Mouse (Mus musculus) embryonic facial prominence, embryonic 10.5 days (tissue): ENCODE results near the gene Pkd1l2. TPM values are rescaled to one million over a fixed set of nuclear protein-coding genes. Genes with fewer than 3 reads are reported as not detected.

Experiments used
- DNase-seq: peaks from one replicate; pipeline ENCODE4 v3.0.0-alpha.2; 2017; ENCODE audit warnings: low spot score
- H3K27ac ChIP-seq: fragments of 300-500 bp; sonication (generic); replicated peaks from 2 replicates; pipeline ENCODE4 v1.5.1; 2016; ENCODE audit warnings: mild to moderate bottlenecking
- H3K27me3 ChIP-seq: fragments of 300-500 bp; sonication (generic); replicated peaks from 2 replicates; pipeline ENCODE4 v1.6.1; 2016; ENCODE audit warnings: low read depth, mild to moderate bottlenecking; ENCODE audit not compliant: poor library complexity, severe bottlenecking
- H3K36me3 ChIP-seq: fragments of 300-500 bp; sonication (generic); replicated peaks from 2 replicates; pipeline ENCODE4 v1.6.1; 2016; ENCODE audit warnings: mild to moderate bottlenecking, moderate library complexity
- H3K4me1 ChIP-seq: fragments of 300-500 bp; sonication (generic); 2 replicates; pipeline ENCODE4 v1.6.1; 2016
- H3K4me3 ChIP-seq: fragments of 300-500 bp; sonication (generic); 2 replicates; pipeline ENCODE4 v1.5.1; 2016; ENCODE audit warnings: mild to moderate bottlenecking, moderate library complexity
- H3K9me3 ChIP-seq: fragments of 300-500 bp; sonication (generic); 2 replicates; pipeline ENCODE4 v1.6.1; 2016; ENCODE audit warnings: mild to moderate bottlenecking
- WGBS: fragments of 180-500 bp; shearing (Covaris S2); methylation state at CpG from one replicate; pipeline ENCODE4 v1.1.7; 2016; 5-methylcytosine and 5-hydroxymethylcytosine counted together
- polyA plus RNA-seq: library from polyadenylated mRNA; unstranded; fragments of >200 nt; fragmentation: Nextera tagmentation; extraction: Ambion mirVana; gene quantifications from 2 replicates; pipeline ENCODE4 v1.2.1, GENCODE M21; 2016

Pkd1l2 gene
- polyA plus RNA-seq, 1 experiment from 2014 or later, result not detected

GRCm38 (mm10) chr8:117051316-117051715, 30.9 kb downstream of the Pkd1l2 start:
- no peaks in the 10 kb centered on the region for H3K27me3 ChIP-seq
- peaks cover 2% of the 10 kb centered on the region for H3K4me1 ChIP-seq
- no peaks in the 10 kb centered on the region for H3K36me3 ChIP-seq
- no peak for DNase-seq
- H3K4me3 ChIP-seq, result no peak overlapping the region
- no peaks in the 10 kb centered on the region for H3K9me3 ChIP-seq
- 66% methylated on average over 9 of the region's 9 CpGs for WGBS
- no peak overlapping the region for H3K27ac ChIP-seq

- H3K27me3 ChIP-seq, result no peaks in the 10 kb centered on the region
- no peaks in the 10 kb centered on the region for H3K9me3 ChIP-seq
- H3K27ac ChIP-seq, result no peak overlapping the region; the same call in 1 of the 2 replicates
- 89% methylated on average over 9 of the region's 9 CpGs for WGBS
- H3K4me1 ChIP-seq, result no peaks in the 10 kb centered on the region
- no peaks in the 10 kb centered on the region for H3K36me3 ChIP-seq
- H3K4me3 ChIP-seq, result no peak overlapping the region
- DNase-seq, result no peak
Observed at GRCm38 (mm10) chr8:117050763-117051162, 31.5 kb downstream of the Pkd1l2 start.

GRCm38 (mm10) chr8:117049444-117049843, 32.8 kb downstream of the Pkd1l2 start:
- Histone ChIP-seq H3K36me3 (no peaks in the 10 kb centered on the region), H3K27me3 (no peaks in the 10 kb centered on the region), H3K9me3 (no peaks in the 10 kb centered on the region), H3K4me1 (no peaks in the 10 kb centered on the region), H3K27ac (no peak overlapping the region), H3K4me3 (no peak overlapping the region)
- DNase-seq, result no peak
- WGBS, result 62% methylated on average over 7 of the region's 7 CpGs

GRCm38 (mm10) chr8:117043584-117043983, 38.7 kb downstream of the Pkd1l2 start:
- Histone ChIP-seq H3K4me3 (no peak overlapping the region), H3K36me3 (no peaks in the 10 kb centered on the region), H3K27me3 (no peaks in the 10 kb centered on the region), H3K27ac (no peak overlapping the region), H3K9me3 (no peaks in the 10 kb centered on the region), H3K4me1 (no peaks in the 10 kb centered on the region)
- 85% methylated on average over 3 of the region's 3 CpGs for WGBS
- no peak for DNase-seq

DNA sequence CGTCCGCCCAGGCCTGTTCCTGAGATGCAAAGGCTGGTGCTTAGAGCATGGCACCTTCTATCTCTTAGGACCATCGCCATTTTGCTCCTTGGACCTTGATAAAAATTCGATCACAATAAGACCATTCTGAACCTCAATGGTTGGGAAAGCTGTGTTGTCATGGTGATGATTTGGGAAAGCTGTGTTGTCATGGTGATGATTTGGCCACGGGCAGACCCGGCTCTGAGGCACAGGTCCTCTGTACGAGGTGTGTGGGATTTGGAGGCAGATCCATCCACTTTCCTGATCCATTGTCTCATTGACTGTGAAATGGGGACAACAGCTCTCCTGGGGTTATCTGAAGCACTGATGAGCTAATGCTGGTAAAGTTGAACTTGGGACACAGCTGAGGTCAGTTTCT, 42.4 kb downstream of the Pkd1l2 start:
- 70% methylated on average over 7 of the region's 7 CpGs for WGBS
- no peaks in the 10 kb centered on the region for H3K36me3 ChIP-seq
- H3K9me3 ChIP-seq, result no peaks in the 10 kb centered on the region
- no peak overlapping the region for H3K4me3 ChIP-seq
- no peak for DNase-seq
- H3K27ac ChIP-seq, result no peak overlapping the region
- no peaks in the 10 kb centered on the region for H3K27me3 ChIP-seq
- no peaks in the 10 kb centered on the region for H3K4me1 ChIP-seq

- Histone ChIP-seq H3K27me3 (no peaks in the 10 kb centered on the region), H3K27ac (no peak overlapping the region), H3K4me3 (no peak overlapping the region), H3K36me3 (no peaks in the 10 kb centered on the region), H3K9me3 (no peaks in the 10 kb centered on the region), H3K4me1 (no peaks in the 10 kb centered on the region)
- DNase-seq, result no peak
- WGBS, result 86% methylated on average over 7 of the region's 7 CpGs
Observed at GRCm38 (mm10) chr8:117037374-117037935, 44.8 kb downstream of the Pkd1l2 start.

GRCm38 (mm10) chr8:117033393-117033792, 48.9 kb downstream of the Pkd1l2 start:
- H3K27me3 ChIP-seq, result no peaks in the 10 kb centered on the region
- H3K4me3 ChIP-seq, result no peak overlapping the region
- WGBS, result 81% methylated on average over 3 of the region's 3 CpGs
- no peak overlapping the region for H3K27ac ChIP-seq
- no peaks in the 10 kb centered on the region for H3K4me1 ChIP-seq
- no peaks in the 10 kb centered on the region for H3K9me3 ChIP-seq
- no peak for DNase-seq
- H3K36me3 ChIP-seq, result no peaks in the 10 kb centered on the region

DNA sequence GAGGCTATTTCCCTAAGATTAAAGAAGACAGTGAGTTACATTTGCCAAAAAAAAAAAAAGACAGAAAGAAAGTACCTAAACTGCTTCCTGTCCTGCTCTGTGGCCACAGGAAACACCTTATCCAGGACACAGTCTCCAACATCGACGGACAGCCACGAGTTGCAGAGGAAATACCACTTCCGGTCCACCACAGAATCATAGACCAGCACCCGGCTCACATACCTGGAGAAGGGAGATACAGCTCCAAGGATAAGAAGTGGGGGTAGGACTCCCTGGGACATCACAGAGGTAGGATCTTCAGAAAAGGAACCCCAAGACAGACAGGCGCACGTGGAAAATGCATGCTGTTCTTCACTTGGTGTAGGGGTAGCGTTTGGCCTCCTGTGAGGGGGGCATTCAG, 49.6 kb downstream of the Pkd1l2 start:
- Histone ChIP-seq H3K27me3 (no peaks in the 10 kb centered on the region), H3K36me3 (no peaks in the 10 kb centered on the region), H3K4me1 (no peaks in the 10 kb centered on the region), H3K27ac (no peak overlapping the region), H3K4me3 (no peak overlapping the region), H3K9me3 (no peaks in the 10 kb centered on the region)
- 78% methylated on average over 8 of the region's 8 CpGs for WGBS
- DNase-seq, result no peak

DNA sequence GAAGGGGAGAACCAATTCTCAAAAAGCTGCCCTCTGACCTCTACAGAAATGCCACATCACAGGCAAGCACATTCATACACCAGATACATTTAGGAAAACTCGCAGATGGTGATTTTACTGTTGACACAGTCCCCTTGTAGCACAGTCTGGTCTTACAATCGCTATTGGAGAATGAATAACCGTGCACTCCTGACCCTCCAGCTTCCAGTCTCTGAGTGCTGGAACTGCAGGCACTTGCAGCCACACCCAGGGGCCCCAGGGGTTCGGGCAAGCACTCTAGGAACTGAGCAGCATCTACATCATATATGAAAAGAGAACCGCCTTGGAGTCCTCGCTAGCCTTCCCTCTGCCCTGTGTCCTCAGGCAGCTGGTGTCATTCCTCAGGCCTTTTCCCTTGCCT, 50.8 kb downstream of the Pkd1l2 start:
- H3K27me3 ChIP-seq, result no peaks in the 10 kb centered on the region

DNA sequence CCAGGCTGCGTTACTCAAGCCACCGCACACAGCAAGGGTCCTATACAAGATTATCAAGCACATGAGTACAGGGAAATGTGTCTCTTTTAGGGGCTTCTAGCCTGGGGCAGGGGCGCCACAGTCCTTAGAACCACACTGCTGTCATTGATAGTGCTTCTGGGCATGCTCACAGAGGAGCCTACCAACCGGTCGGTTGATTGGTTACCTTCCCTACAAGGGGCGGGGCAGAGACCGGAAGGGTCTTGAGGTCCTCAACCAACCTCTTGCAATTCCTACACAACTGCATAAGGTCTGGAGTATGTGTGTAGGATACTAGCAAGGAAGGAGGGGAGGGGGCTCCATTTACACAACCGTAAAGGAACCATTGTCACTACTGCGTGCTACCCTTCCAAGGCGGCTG, 53.6 kb downstream of the Pkd1l2 start:
- Histone ChIP-seq H3K9me3 (no peaks in the 10 kb centered on the region), H3K36me3 (no peaks in the 10 kb centered on the region), H3K27ac (no peak overlapping the region), H3K4me3 (no peak overlapping the region), H3K27me3 (no peaks in the 10 kb centered on the region), H3K4me1 (no peaks in the 10 kb centered on the region)
- DNase-seq, result no peak
- 89% methylated on average over 10 of the region's 10 CpGs for WGBS

More for the DNA sequence above, 50.8 kb downstream of the Pkd1l2 start:
- H3K36me3 ChIP-seq, result no peaks in the 10 kb centered on the region
- H3K4me3 ChIP-seq, result no peak overlapping the region
- no peak for DNase-seq
- no peaks in the 10 kb centered on the region for H3K9me3 ChIP-seq
- 73% methylated on average over 6 of the region's 6 CpGs for WGBS
- no peak overlapping the region for H3K27ac ChIP-seq
- H3K4me1 ChIP-seq, result no peaks in the 10 kb centered on the region

DNA sequence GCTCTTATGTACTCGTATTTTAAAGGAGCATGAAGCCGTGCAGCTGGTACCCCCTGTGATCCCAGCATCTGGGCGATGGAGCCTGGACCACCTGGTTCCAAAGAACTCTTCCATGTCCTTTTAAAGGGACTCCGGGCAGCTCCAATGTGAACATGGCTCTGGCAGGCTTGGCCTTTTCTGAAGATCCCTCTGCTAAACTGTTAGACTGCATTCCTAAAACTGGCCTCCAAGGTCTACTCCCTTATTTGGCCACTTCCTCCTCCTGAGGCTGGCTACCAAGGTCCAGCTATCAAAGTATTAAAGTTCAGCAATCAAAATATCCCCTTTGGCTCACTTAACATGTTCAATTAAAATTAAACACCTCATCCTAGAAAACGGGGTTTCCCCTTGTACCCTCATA, 54.6 kb downstream of the Pkd1l2 start:
- WGBS, result 89% methylated on average over 5 of the region's 5 CpGs

GRCm38 (mm10) chr8:117022297-117022993, 59.8 kb downstream of the Pkd1l2 start:
- Histone ChIP-seq H3K4me3 (no peak overlapping the region), H3K36me3 (no peaks in the 10 kb centered on the region), H3K4me1 (peaks cover 4% of the 10 kb centered on the region; the same call in 1 of the 2 replicates), H3K9me3 (no peaks in the 10 kb centered on the region), H3K27me3 (peaks cover 3% of the 10 kb centered on the region), H3K27ac (no peak overlapping the region)
- WGBS, result 74% methylated on average over 1 of the region's 1 CpGs
- DNase-seq, result no peak

More for the DNA sequence above, 54.6 kb downstream of the Pkd1l2 start:
- DNase-seq, result no peak
- no peaks in the 10 kb centered on the region for H3K27me3 ChIP-seq
- no peaks in the 10 kb centered on the region for H3K36me3 ChIP-seq
- no peaks in the 10 kb centered on the region for H3K9me3 ChIP-seq
- peaks cover 4% of the 10 kb centered on the region; the same call in 1 of the 2 replicates for H3K4me1 ChIP-seq
- H3K4me3 ChIP-seq, result no peak overlapping the region
- no peak overlapping the region for H3K27ac ChIP-seq
